In genomic region chr17:28407418-28408250, GRCm38 (mm10) we compare ENCODE assay signal across 8 mouse cellular contexts. TPM values are rescaled to one million over a fixed set of nuclear protein-coding genes. Genes with fewer than 3 reads are reported as not detected.
DNase-seq lines count a peak whose midpoint lies in the region; ATAC-seq and TF ChIP-seq lines count a peak whose summit lies in the region.

No protein-coding gene starts in this region.

- H3K36me3 ChIP-seq in embryonic facial prominence, embryonic 14.5 days (ENCODE audit: control insufficient read depth, insufficient read depth, low read length) = peaks cover 17% of the 10 kb centered on the region; the same call in 1 of the 2 replicates
- peaks cover 19% of the 10 kb centered on the region for H3K36me3 ChIP-seq in heart, embryonic 12.5 days
- 0 out of 2 replicates have a peak, but pooled peaks cover 4% of the 10 kb centered on the region for H3K36me3 ChIP-seq in kidney, postnatal 0 days (ENCODE audit: insufficient read depth, low read length)
- H3K36me3 ChIP-seq in liver, adult 2 months (ENCODE audit: control insufficient read depth, insufficient read depth, low read length) = peaks cover 34% of the 10 kb centered on the region; the same call in 1 of the 2 replicates

- WGBS in embryonic facial prominence, embryonic 14.5 days = 35% methylated on average over 15 of the region's 15 CpGs
- WGBS in heart, embryonic 12.5 days = 37% methylated on average over 15 of the region's 15 CpGs
- 41% methylated on average over 15 of the region's 15 CpGs for whole genome bisulfite sequencing in kidney, postnatal 0 days
- 56% methylated on average over 15 of the region's 15 CpGs for WGBS in liver, adult 2 months

- ATAC-seq in embryonic facial prominence, embryonic 14.5 days (ENCODE audit: low read depth) = peak; percentile 78
- ATAC-seq in heart, embryonic 12.5 days (ENCODE audit: insufficient number of reproducible peaks, low FRiP score) = peak; percentile 22; the same call in 1 of the 2 replicates
- peak; percentile 73; the same call in 1 of the 2 replicates for ATAC-seq in kidney, postnatal 0 days (replicated peaks; ENCODE audit: low FRiP score, low read depth)

- no peak overlapping the region for H3K4me2 ChIP-seq in embryonic facial prominence, embryonic 14.5 days (ENCODE audit: low read depth, low read length)
- no peak overlapping the region for H3K4me2 ChIP-seq in heart, embryonic 12.5 days
- H3K4me2 ChIP-seq in kidney, postnatal 0 days (ENCODE audit: low read length) = no peak overlapping the region

- H3K9ac ChIP-seq in embryonic facial prominence, embryonic 14.5 days (ENCODE audit: low read depth, low read length) = no peak overlapping the region
- no peak overlapping the region for H3K9ac ChIP-seq in heart, embryonic 12.5 days
- no peak overlapping the region for H3K9ac ChIP-seq in kidney, postnatal 0 days (ENCODE audit: low read depth, low read length)
- H3K9ac ChIP-seq in liver, adult 2 months (ENCODE audit: low read depth, low read length) = peak overlapping the region; percentile 34; the same call in 1 of the 2 replicates

- H3K4me1 ChIP-seq in embryonic facial prominence, embryonic 14.5 days (ENCODE audit: control insufficient read depth, insufficient read depth, low read length) = no peaks in the 10 kb centered on the region
- H3K4me1 ChIP-seq in heart, embryonic 12.5 days (replicated peaks) = no peaks in the 10 kb centered on the region
- H3K4me1 ChIP-seq in kidney, postnatal 0 days (replicated peaks; ENCODE audit: insufficient read depth, low read length) = no peaks in the 10 kb centered on the region
- peaks cover 8% of the 10 kb centered on the region for H3K4me1 ChIP-seq in liver, adult 2 months (ENCODE audit: control insufficient read depth, insufficient read depth, low read length)

- H3K9me3 ChIP-seq in embryonic facial prominence, embryonic 14.5 days (ENCODE audit: control insufficient read depth, low read length) = 0 out of 2 replicates have a peak, but pooled peaks cover 3% of the 10 kb centered on the region
- H3K9me3 ChIP-seq in heart, embryonic 12.5 days (replicated peaks) = 0 out of 2 replicates have a peak, but pooled peaks cover 4% of the 10 kb centered on the region
- H3K9me3 ChIP-seq in kidney, postnatal 0 days (replicated peaks; ENCODE audit: low read length) = no peaks in the 10 kb centered on the region

- H3K79me2 ChIP-seq in liver, adult 2 months (ENCODE audit: control insufficient read depth, insufficient read depth, low read length) = no peaks in the 10 kb centered on the region

- no peak overlapping the region for H3K4me3 ChIP-seq in embryonic facial prominence, embryonic 14.5 days (ENCODE audit: low read depth, low read length)
- H3K4me3 ChIP-seq in heart, embryonic 12.5 days = no peak overlapping the region
- no peak overlapping the region for H3K4me3 ChIP-seq in kidney, postnatal 0 days (replicated peaks; ENCODE audit: low read depth, low read length)
- no peak overlapping the region for H3K4me3 ChIP-seq in liver, adult 2 months (ENCODE audit: insufficient read depth, low read depth, low read length)

- no peak for TF ChIP-seq POLR2A in liver, adult 2 months (IDR thresholded peaks at IDR 0.05; ENCODE audit: extremely low read depth, insufficient read depth, low read length)

- H3K27me3 ChIP-seq in embryonic facial prominence, embryonic 14.5 days (replicated peaks; ENCODE audit: control insufficient read depth, insufficient read depth, low read length) = no peaks in the 10 kb centered on the region
- H3K27me3 ChIP-seq in heart, embryonic 12.5 days (replicated peaks) = no peaks in the 10 kb centered on the region
- H3K27me3 ChIP-seq in kidney, postnatal 0 days (ENCODE audit: insufficient read depth, low read length) = no peaks in the 10 kb centered on the region
- no peaks in the 10 kb centered on the region for H3K27me3 ChIP-seq in liver, adult 2 months (ENCODE audit: control insufficient read depth, insufficient read depth, low read length)

- DNase-seq in 416B (ENCODE audit: low read depth) = peak; percentile 94
- DNase-seq in adrenal gland, postnatal 36 days = peak; percentile 86 to 87
- peak; percentile 88 for DNase-seq in embryonic facial prominence, embryonic 14.5 days (ENCODE audit: low spot score)
- DNase-seq in kidney, postnatal 0 days (ENCODE audit: low spot score) = peak; percentile 94
- DNase-seq in liver, adult 2 months (ENCODE audit: extremely low read depth, low read depth, low spot score) = peak; percentile 73
- DNase-seq in monocyte, adult 2 months (ENCODE audit: low read depth in 1 of 2, low spot score in 2 of 2) = peak; percentile 50 to 67
- peak; percentile 63 to 74 for DNase-seq in spleen, postnatal 14 days (ENCODE audit: low spot score in 2 of 2)

- H3K27ac ChIP-seq in embryonic facial prominence, embryonic 14.5 days (replicated peaks; ENCODE audit: low read depth, low read length) = no peak overlapping the region
- no peak overlapping the region for H3K27ac ChIP-seq in heart, embryonic 12.5 days (ENCODE audit: poor library complexity, severe bottlenecking)
- no peak overlapping the region for H3K27ac ChIP-seq in kidney, postnatal 0 days
- peak overlapping the region; percentile 48; the same call in 1 of the 2 replicates for H3K27ac ChIP-seq in liver, adult 2 months (replicated peaks; ENCODE audit: insufficient read depth, low read depth, low read length)

- TF ChIP-seq CTCF in kidney, postnatal 0 days (IDR thresholded peaks at IDR 0.05; ENCODE audit: low read depth) = peak; percentile 99
- TF ChIP-seq CTCF in liver, adult 2 months (IDR thresholded peaks at IDR 0.05; ENCODE audit: low read depth, low read length) = peak; percentile 98

RNA-seq across cellular contexts. Expression of gene Tulp1, which starts 42.6 kb away (rescaled TPM):
- total RNA-seq in adrenal gland, postnatal 36 days (2021) = under 1 TPM in 1 of 2 experiments, not detected in 1; 0.43 TPM
- 3.9 and 6.0 TPM in 2 replicates for polyA plus RNA-seq in embryonic facial prominence, embryonic 14.5 days (2014; fragmentation: Nextera tagmentation; extraction: Ambion mirVana)
- polyA plus RNA-seq in heart, embryonic 12.5 days (2016; fragmentation: Nextera tagmentation; extraction: Ambion mirVana) = 3.7 and 4.6 TPM in 2 replicates
- 3.6 and 3.9 TPM in 2 replicates for polyA plus RNA-seq in kidney, postnatal 0 days (2015; fragmentation: Nextera tagmentation; extraction: Ambion mirVana)
- not detected in 2 replicates for total RNA-seq in liver, adult 2 months (2014; rRNA removed)
- not detected in 2 replicates for polyA plus RNA-seq in liver, adult 2 months (2012; rRNA removed)

RNA-seq across cellular contexts. Expression of gene Tead3, which starts 57.0 kb away (rescaled TPM):
- 10 to 100 TPM; 10.0 to 10.1 TPM for total RNA-seq in adrenal gland, postnatal 36 days (2021)
- 11.3 and 12.0 TPM in 2 replicates for polyA plus RNA-seq in embryonic facial prominence, embryonic 14.5 days (2014; fragmentation: Nextera tagmentation; extraction: Ambion mirVana)
- 7.9 and 8.1 TPM in 2 replicates for polyA plus RNA-seq in heart, embryonic 12.5 days (2016; fragmentation: Nextera tagmentation; extraction: Ambion mirVana)
- 7.7 and 8.5 TPM in 2 replicates for polyA plus RNA-seq in kidney, postnatal 0 days (2015; fragmentation: Nextera tagmentation; extraction: Ambion mirVana)
- total RNA-seq in liver, adult 2 months (2014; rRNA removed) = 3.0 and 3.7 TPM in 2 replicates
- 7.6 and 11.0 TPM in 2 replicates for polyA plus RNA-seq in liver, adult 2 months (2012; rRNA removed)

Comparison
In these comparisons a context has a peak if more than half of its experiments do, and no peak if none do; other contexts are left out.
1. ATAC-seq: peak in every context shown above with its lines; median percentile 78 in embryonic facial prominence, embryonic 14.5 days; 73 in kidney, postnatal 0 days; 22 in heart, embryonic 12.5 days.